ENCODE assay signal across 16 mouse cellular contexts in the genomic region with DNA sequence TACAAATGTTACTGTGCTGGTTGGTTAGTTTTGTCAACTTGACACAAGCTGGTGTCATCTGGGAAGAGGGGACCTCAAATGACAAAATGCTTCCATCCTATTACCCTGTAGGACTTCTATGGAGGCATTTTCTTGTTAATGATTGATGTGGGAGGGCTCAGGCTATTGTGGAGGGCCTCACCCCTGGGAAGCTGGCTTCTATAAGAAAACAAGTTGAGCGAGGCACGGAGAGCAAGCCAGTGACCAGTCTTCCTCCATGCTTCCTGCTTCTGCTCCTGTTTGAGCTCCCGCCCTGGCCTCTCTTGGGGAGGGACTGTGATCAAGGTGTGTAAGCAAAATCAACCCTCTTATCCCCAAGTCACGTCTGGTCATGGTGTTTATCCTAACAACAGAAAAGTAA. TPM values are rescaled to one million over a fixed set of nuclear protein-coding genes. Genes with fewer than 3 reads are reported as not detected.
A peak's percentile ranks its signal among the peaks of the same experiment; 100 is the strongest.
DNase-seq lines count a peak whose midpoint lies in the region; ATAC-seq lines count a peak whose summit lies in the region.
"Had no signal": no experiment of that assay in that cellular context is flagged by ENCODE, and none has a peak within 500 bp of the region (broad histone marks: within the 10 kb centered on the region; RNA-seq: fewer than 3 reads in every experiment).

No protein-coding gene starts in this region.

- no peaks in the 10 kb centered on the region for H3K27me3 ChIP-seq in heart, embryonic 14.5 days (ENCODE audit: control insufficient read depth, insufficient read depth, low read length)
- H3K27me3 ChIP-seq in kidney, embryonic 16.5 days (ENCODE audit: insufficient read depth, low read length): no peaks in the 10 kb centered on the region
- H3K27me3 ChIP-seq in hindbrain, embryonic 15.5 days: no peaks in the 10 kb centered on the region
- H3K27me3 ChIP-seq in neural tube, embryonic 14.5 days (ENCODE audit: control insufficient read depth, insufficient read depth, low read length): no peaks in the 10 kb centered on the region
- H3K27me3 ChIP-seq: forebrain, embryonic 13.5 days; midbrain, embryonic 13.5 days had no signal

- 46% methylated on average over 4 of the region's 4 CpGs for WGBS in heart, embryonic 14.5 days
- WGBS in kidney, embryonic 16.5 days: 39% methylated on average over 4 of the region's 4 CpGs
- 23% methylated on average over 4 of the region's 4 CpGs for WGBS in hindbrain, embryonic 15.5 days
- WGBS in neural tube, embryonic 14.5 days: 33% methylated on average over 4 of the region's 4 CpGs

- no peak overlapping the region for H3K4me3 ChIP-seq in heart, embryonic 14.5 days (ENCODE audit: control insufficient read depth in 1 of 2, insufficient read depth in 1 of 2, low read depth in 1 of 2, low read length in 2 of 2)
- no peak overlapping the region for H3K4me3 ChIP-seq in kidney, embryonic 16.5 days (ENCODE audit: low read length)
- no peak overlapping the region for H3K4me3 ChIP-seq in hindbrain, embryonic 15.5 days
- H3K4me3 ChIP-seq in neural tube, embryonic 14.5 days (ENCODE audit: low read depth, low read length): no peak overlapping the region
- H3K4me3 ChIP-seq: forebrain, embryonic 13.5 days; midbrain, embryonic 13.5 days; myocyte had no signal

- no peaks in the 10 kb centered on the region for H3K9me3 ChIP-seq in heart, embryonic 14.5 days (ENCODE audit: control insufficient read depth, low read length)
- H3K9me3 ChIP-seq in kidney, embryonic 16.5 days (ENCODE audit: low read length): no peaks in the 10 kb centered on the region
- no peaks in the 10 kb centered on the region for H3K9me3 ChIP-seq in hindbrain, embryonic 15.5 days
- no peaks in the 10 kb centered on the region for H3K9me3 ChIP-seq in neural tube, embryonic 14.5 days (ENCODE audit: control insufficient read depth, low read length)
- H3K9me3 ChIP-seq: forebrain, embryonic 13.5 days; G1E; midbrain, embryonic 13.5 days had no signal

- H3K9ac ChIP-seq in heart, embryonic 14.5 days (ENCODE audit: low read length): no peak overlapping the region
- no peak overlapping the region for H3K9ac ChIP-seq in kidney, embryonic 16.5 days (replicated peaks; ENCODE audit: low read length)
- H3K9ac ChIP-seq in hindbrain, embryonic 15.5 days: no peak overlapping the region
- H3K9ac ChIP-seq in neural tube, embryonic 14.5 days (replicated peaks; ENCODE audit: low read depth, low read length): no peak overlapping the region
- H3K9ac ChIP-seq: forebrain, embryonic 13.5 days; liver, embryonic 14.5 days; midbrain, embryonic 13.5 days had no signal

- peak overlapping the region; percentile 22 to 24; a peak in 3 of 4 replicates for H3K27ac ChIP-seq in heart, embryonic 14.5 days (replicated peaks in 1 of 2; ENCODE audit: control insufficient read depth in 1 of 2, insufficient read depth in 1 of 2, low read depth in 2 of 2, low read length in 2 of 2)
- peak overlapping the region; percentile 65 for H3K27ac ChIP-seq in kidney, embryonic 16.5 days (ENCODE audit: low read length)
- H3K27ac ChIP-seq in hindbrain, embryonic 15.5 days (replicated peaks): peak overlapping the region; percentile 76; the same call in 1 of the 2 replicates
- H3K27ac ChIP-seq in neural tube, embryonic 14.5 days (ENCODE audit: low read depth, low read length): peak overlapping the region; percentile 10; the same call in 1 of the 2 replicates
- H3K27ac ChIP-seq: liver, embryonic 14.5 days; macrophage had no signal

- H3K36me3 ChIP-seq in heart, embryonic 14.5 days (ENCODE audit: control insufficient read depth, insufficient read depth, low read length): no peaks in the 10 kb centered on the region
- no peaks in the 10 kb centered on the region for H3K36me3 ChIP-seq in kidney, embryonic 16.5 days (ENCODE audit: insufficient read depth, low read length)
- no peaks in the 10 kb centered on the region for H3K36me3 ChIP-seq in hindbrain, embryonic 15.5 days
- H3K36me3 ChIP-seq in neural tube, embryonic 14.5 days (ENCODE audit: control insufficient read depth, insufficient read depth, low read length): no peaks in the 10 kb centered on the region
- H3K36me3 ChIP-seq: G1E; midbrain, embryonic 13.5 days had no signal

- DNase-seq in heart, postnatal 10 days: no peak
- no peak for DNase-seq in kidney, adult 11 months
- no peak for DNase-seq in urinary bladder, postnatal 10 days (ENCODE audit: low spot score)
- no peak for DNase-seq in cerebellum, postnatal 25 days
- DNase-seq: adrenal gland, adult 8-10 months; right cerebral cortex, postnatal 4 days had no signal

- intact Hi-C loops in heart, postnatal 10 days (cut with DNase I): loop anchor here (2.0 kb wide), 1 partner anchor 26 kb away; no protein-coding TSS in a partner anchor

- no peak overlapping the region for H3K4me2 ChIP-seq in heart, embryonic 14.5 days (ENCODE audit: low read length)
- no peak overlapping the region for H3K4me2 ChIP-seq in kidney, embryonic 16.5 days (replicated peaks; ENCODE audit: low read depth, low read length)
- H3K4me2 ChIP-seq in hindbrain, embryonic 15.5 days: no peak overlapping the region
- no peak overlapping the region for H3K4me2 ChIP-seq in neural tube, embryonic 14.5 days (ENCODE audit: low read depth, low read length)
- H3K4me2 ChIP-seq: forebrain, embryonic 13.5 days; midbrain, embryonic 13.5 days had no signal

- H3K4me1 ChIP-seq in heart, embryonic 14.5 days (ENCODE audit: control insufficient read depth in 2 of 2, insufficient read depth in 2 of 2, low read length in 2 of 2): no peaks in the 10 kb centered on the region
- peaks cover 5% of the 10 kb centered on the region for H3K4me1 ChIP-seq in kidney, embryonic 16.5 days (ENCODE audit: insufficient read depth, low read length)
- peaks cover 51% of the 10 kb centered on the region for H3K4me1 ChIP-seq in hindbrain, embryonic 15.5 days (replicated peaks)
- H3K4me1 ChIP-seq in neural tube, embryonic 14.5 days (ENCODE audit: control insufficient read depth, insufficient read depth, low read length): peaks cover 9% of the 10 kb centered on the region; the same call in 1 of the 2 replicates

- no peak for ATAC-seq in heart, embryonic 14.5 days (ENCODE audit: insufficient number of reproducible peaks, insufficient read depth, low FRiP score, low read depth)
- peak; percentile 52 for ATAC-seq in kidney, embryonic 16.5 days (ENCODE audit: low FRiP score, low TSS enrichment)
- ATAC-seq in hindbrain, embryonic 15.5 days (ENCODE audit: low FRiP score, low read depth): no peak
- no peak for ATAC-seq in neural tube, embryonic 14.5 days (ENCODE audit: low read depth)
- ATAC-seq: midbrain, embryonic 13.5 days had no signal

RNA-seq across cellular contexts. Expression of gene Gsap, which starts 15.6 kb away (rescaled TPM):
- 2.3 and 2.8 TPM in 2 replicates for polyA plus RNA-seq in heart, embryonic 14.5 days (2014; fragmentation: Nextera tagmentation; extraction: Ambion mirVana)
- 1 to 10 TPM; 4.5 to 5.9 TPM for total RNA-seq in heart, postnatal 10 days (2021)
- 2.5 and 2.8 TPM in 2 replicates for polyA plus RNA-seq in kidney, embryonic 16.5 days (2015; fragmentation: Nextera tagmentation; extraction: Ambion mirVana)
- polyA plus RNA-seq in hindbrain, embryonic 15.5 days (2015; fragmentation: Nextera tagmentation; extraction: Ambion mirVana): 12.4 and 14.0 TPM in 2 replicates
- 9.7 and 16.3 TPM in 2 replicates for polyA plus RNA-seq in neural tube, embryonic 14.5 days (2014; fragmentation: Nextera tagmentation; extraction: Ambion mirVana)
- polyA plus RNA-seq: G1E had no signal

Comparison
In these comparisons a context has a peak if more than half of its experiments do, and no peak if none do; other contexts are left out.
1. H3K27ac ChIP-seq: peak in every context shown above with its lines; median percentile 76 in hindbrain, embryonic 15.5 days; 65 in kidney, embryonic 16.5 days; 23 in heart, embryonic 14.5 days; 10 in neural tube, embryonic 14.5 days.